Mouse (Mus musculus) kidney, postnatal 36 days (tissue): ENCODE results near the gene Coro1b.

Experiments used
- DNase-seq, 2 experiments: peaks; one replicate each; pipeline ENCODE4 v3.0.0; 2021 to 2022; ENCODE audit warnings: mixed read lengths in 2 of 2

Gene Coro1b

DNA sequence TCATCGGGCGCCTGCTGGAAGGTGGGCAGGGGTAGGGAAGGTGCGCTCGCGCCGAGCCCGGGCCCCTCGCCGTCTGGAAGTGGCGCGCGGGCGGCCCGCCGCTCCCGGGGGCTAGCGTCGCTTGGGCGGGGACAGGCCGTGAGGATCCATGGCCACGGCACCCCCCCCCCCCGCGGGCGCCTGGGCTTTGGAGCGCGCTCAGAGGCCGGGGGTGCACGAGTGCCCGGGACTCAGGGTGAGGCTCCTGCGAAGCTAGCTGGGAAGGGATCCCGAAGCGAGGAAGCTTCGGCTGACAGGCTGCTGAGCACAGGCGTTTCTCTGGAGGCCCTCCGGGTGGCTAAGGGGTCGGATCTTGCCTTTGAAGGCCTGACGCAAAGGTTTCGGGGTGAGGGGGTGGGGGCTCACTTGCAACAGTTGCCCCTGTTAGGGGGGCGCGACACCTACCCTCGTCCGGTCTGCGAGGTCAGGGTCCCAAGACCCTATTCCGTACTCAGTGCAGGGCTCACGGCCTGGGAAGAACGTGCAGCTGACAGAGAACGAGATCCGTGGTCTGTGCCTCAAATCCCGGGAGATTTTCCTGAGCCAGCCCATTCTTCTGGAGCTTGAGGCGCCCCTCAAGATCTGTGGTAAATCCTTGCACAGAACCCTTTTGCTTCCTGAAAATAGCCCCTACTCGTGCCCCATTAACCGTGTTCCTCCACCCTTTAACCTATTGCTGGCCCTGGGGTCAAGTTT is 44.0 kb downstream of the Coro1b start:
- DNase-seq = no peak

DNA sequence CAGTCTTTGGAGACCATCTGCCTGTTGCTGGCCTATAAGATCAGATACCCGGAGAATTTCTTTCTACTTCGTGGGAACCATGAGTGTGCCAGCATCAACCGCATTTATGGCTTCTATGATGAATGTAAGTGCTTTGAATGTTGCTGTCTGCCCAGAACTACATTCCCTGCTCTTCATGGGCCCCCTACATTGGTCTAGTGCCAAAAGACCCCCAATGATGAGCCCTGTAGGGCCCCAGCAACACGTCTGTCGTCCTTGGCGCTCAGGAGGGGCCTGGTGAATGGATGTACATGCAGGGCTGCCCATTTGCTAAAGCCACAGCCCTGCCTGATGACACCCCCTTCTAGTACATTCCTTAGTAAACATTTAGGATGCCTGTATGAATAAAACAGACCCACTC is 44.7 kb downstream of the Coro1b start:
- no peak for DNase-seq

DNA sequence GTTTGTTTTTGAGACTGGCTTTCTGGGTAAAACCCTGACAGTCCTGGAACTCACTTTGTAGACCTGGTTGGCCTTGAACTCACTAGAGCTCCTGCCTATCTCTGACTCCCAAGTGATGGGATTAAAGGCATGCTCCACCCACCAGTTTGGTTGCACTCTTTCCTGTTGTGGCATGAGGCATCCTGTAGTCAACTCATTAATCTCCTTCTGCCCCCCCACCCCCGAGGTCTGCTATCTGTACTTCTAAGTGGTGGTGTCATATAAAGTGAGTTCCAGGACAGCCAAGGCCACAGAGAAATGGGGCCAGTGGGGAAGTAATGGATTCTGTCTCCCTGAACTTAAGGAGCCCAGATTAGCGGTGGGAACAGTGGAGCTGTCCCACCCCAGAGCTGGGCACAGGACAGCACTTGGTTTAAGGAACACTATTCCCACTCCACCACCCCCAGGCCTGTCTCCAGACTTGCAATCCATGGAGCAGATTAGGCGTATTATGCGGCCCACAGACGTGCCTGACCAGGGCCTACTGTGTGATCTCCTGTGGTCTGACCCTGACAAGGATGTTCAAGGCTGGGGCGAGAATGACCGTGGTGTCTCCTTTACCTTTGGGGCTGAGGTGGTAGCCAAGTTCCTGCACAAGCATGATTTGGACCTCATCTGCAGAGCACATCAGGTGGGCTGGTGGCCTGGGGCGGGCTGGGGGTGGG is 45.8 kb downstream of the Coro1b start:
- DNase-seq = no peak

DNA sequence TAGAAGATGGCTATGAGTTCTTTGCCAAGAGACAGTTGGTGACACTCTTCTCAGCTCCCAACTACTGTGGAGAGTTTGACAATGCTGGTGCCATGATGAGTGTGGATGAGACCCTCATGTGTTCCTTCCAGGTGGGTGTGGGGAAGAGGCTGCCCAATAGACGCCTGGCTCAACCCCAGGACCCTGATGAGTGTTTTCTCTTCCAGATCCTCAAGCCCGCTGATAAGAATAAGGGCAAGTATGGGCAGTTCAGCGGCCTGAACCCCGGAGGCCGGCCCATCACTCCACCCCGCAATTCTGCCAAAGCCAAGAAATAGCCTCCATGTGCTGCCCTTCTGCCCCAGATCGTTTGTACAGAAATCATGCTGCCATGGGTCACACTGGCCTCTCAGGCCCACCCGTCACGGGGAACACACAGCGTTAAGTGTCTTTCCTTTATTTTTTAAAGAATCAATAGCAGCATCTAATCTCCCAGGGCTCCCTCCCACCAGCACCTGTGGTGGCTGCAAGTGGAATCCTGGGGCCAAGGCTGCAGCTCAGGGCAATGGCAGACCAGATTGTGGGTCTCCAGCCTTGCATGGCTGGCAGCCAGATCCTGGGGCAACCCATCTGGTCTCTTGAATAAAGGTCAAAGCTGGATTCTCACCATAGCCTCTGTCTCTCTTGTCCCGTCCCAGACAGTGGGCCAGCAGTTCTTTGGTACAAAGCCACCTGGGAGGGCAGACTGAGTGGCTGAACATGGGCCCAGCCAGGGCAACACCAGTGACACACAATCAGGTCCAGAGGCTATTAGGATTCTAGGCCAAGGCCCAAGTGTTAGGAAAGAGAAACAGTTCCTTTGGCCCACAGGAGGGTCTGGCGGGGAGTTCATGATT is 46.6 kb downstream of the Coro1b start:
- peak; percentile 33 to 48 for DNase-seq

DNA sequence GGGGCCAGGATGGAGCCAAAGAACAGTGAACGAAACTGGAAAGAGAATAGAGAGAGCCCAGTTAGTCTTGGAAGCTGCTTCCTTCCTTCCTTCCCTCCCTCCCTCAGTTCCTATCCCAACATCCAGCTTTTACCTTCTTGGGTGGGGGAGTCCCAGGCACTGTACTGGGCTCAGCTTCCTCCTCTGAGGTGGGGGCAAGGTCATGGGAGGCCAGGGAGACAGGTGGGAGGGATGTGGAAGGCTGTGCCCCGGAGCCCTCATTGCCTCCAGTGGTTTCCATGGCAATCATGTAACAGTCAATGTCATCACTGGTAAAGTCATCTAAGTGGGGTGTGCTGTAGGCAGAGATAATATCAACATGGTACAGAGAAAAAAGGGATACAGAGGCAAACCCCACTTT is 47.6 kb downstream of the Coro1b start:
- no peak for DNase-seq

DNA sequence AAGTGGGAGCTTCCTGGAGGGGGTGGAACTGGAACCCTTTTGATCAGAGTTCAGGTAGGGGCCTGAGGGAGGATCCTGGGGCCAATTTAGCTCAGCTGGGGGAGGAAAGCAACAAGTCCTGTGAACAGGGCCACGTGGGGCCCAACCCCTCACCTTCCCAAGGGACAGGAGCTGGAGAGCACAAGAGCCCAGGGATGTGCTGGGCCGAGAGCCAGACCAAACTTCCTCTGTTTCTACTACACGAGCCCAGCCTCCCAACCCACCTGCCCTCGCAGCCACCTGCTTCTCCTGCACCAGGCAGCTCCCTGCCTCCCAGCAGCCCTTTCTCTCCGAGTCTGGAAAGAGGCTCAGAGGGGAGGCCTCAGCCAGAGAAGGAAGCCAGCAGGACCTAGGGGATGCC is 48.1 kb downstream of the Coro1b start:
- DNase-seq = peak in 1 of 2 experiments; percentile 47

DNA sequence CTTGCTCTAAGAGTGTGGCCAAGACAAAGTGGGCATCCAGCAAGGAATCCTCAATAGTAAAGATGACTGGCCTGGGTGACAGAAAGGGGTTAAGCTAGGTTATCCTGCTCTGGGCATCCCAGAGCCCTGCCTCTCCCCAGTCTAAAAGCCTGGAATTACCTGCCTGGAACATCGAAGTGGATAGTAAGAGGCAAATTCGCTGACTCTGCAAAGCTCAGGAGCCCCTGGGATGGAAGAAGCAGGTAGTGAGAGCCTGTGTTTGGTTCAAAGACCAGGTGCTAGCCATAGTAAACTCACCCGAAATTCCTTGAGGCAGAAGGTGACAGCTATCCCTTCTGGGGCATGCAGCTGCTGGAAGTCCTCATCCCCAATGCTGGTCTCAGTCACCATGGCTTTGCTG is 48.8 kb downstream of the Coro1b start:
- no peak for DNase-seq

DNA sequence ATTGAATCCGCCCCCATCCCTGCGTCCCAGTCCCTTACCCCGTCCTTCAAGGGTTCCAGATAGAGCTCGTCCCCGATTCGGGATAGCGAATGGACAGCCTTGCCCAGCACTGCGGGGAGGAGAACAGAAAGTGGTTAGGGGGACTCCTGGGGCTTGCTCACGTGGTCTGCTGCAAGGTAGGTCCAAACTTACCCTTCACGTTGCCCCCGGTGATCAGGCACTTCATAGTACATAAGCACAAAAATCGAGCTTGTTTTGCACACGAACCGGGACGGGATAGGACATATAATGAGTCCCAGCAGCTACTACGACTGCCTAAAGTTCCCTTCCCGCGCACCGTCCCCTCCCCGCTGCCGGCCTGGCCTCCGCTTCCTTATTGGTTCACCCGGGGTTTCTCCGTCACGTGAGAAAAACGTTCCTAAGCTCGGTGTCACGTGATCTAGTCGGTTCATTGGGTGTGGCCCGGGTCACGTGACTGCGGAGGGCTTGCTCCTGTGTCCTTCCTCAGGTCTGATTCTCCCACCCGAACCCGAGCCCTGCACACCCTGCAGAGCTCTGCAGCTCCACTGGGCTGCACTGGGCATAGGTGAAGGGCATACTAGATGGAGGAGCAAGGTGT is 53.0 kb downstream of the Coro1b start, which contains the start of gene Rad9a:
TSS of gene Rad9a (minus strand) at position 372 of the 619 bp plus-strand sequence.
- DNase-seq = peak; percentile 99

DNA sequence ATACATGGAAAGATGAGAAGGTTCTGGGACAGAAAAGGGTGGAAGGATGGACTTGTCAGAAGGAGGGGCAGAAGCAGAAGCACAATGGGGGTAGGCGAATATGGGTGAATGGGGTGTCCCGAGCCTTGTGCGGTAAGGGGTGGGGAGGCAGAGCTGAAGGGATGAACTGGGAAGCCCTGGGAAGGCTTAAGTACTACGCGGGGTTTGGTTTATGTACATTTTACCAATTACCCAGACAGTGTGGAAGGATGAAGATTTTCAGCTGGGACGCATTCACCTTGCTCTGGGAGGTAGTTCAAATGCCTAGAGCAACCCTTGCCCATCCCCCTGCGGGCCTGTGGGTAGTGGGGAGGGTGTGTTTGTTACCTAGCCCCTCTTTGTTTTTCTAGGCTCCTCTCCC is 53.7 kb downstream of the Coro1b start:
- no peak for DNase-seq

DNA sequence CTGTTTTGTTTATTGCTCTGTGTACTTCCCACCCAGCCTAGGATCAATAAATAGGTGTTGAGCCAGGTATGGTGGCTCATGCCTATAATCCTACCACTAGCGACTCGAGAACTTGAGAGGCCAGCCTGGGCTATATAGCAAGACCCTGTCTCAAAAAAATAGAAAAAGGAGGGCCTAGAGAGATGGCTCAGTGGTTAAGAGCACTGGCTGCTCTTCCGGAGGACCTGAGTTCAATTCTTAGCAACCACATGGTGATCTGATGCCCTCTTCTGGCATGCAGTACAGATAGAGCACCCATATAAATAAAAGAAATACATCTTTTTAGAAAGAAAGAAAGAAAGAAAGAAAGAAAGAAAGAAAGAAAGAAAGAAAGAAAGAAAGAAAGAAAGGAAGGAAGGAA is 54.7 kb downstream of the Coro1b start:
- no peak for DNase-seq
